Mouse (Mus musculus): Measurements from ENCODE around the gene Ptgdr2. TPM values are rescaled to one million over a fixed set of nuclear protein-coding genes. Genes with fewer than 3 reads are reported as not detected.

Ptgdr2 gene
- polyA plus RNA-seq, 1 experiment, result 0.10 TPM

DNA sequence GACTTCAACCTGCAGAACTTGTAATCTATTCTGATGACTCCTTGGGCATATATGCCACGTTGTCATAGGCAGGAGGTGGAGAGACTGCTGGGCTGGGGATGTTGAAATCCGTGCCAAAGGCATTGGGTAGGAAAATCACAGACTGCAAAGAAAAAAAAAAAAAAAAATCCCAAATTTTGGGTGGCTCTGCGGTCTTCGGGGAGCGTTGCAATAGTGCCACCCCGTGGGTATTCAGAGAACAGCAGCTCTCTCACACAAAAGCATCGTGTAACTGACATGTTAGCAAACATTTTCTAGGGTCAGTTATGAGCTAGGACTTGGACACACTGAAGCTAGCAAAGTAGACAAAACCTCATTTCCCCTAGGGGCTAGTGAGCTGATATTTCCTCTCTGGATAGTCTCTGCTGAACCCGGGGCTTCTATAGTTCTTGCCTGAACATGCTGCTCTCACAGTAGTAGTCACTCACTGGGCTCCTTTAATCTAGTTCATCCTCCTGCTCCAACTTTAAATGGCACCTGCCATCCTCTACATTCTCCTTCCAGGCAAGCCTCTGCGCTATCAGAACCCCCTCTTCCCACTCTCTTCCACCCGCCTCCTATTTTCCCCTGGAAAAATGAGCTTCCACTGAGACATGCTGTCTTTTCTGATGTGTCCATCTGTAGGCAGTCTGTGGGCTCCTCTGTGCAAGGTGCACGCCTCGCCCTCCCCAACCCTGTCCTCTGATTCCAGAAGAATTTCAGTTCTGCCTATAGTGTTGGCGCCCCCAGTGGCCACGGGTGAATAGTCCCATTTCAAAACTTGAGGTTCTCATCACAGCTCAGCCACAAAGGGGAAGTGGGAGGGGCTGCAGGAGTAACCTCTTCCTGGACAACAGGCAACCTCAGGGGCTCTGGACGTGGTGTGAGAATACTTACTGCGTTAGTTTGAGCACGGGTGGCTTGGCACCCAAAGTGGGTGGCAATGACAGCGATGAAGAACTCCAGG is 42.5 kb downstream of the Ptgdr2 start:
- Histone ChIP-seq H3K27me3 (ENCODE audit: control insufficient read depth, insufficient read depth, low read length) (no peaks in the 10 kb centered on the region; the same call in 1 of the 2 replicates), H3K4me3 (replicated peaks; ENCODE audit: insufficient read depth, low read depth, low read length) (no peak overlapping the region), H3K4me1 (ENCODE audit: control insufficient read depth, insufficient read depth, low read length) (no peaks in the 10 kb centered on the region), H3K27ac (ENCODE audit: insufficient read depth, low read length) (no peak overlapping the region)
- TF ChIP-seq POLR2A (IDR thresholded peaks at IDR 0.05; ENCODE audit: borderline replicate concordance, insufficient read depth, low read length), result no peak
- TF ChIP-seq CTCF (IDR thresholded peaks at IDR 0.05; ENCODE audit: borderline replicate concordance, insufficient read depth, low read depth, low read length), result peak; percentile 74
- WGBS, result 11% methylated on average over 18 of the region's 18 CpGs
- peak; percentile 72 to 73 for DNase-seq

GRCm38 (mm10) chr19:10980210-10980609 is 43.2 kb downstream of the Ptgdr2 start:
- H3K27me3 ChIP-seq (ENCODE audit: control insufficient read depth, insufficient read depth, low read length), result no peaks in the 10 kb centered on the region; the same call in 1 of the 2 replicates
- no peak overlapping the region for H3K27ac ChIP-seq (ENCODE audit: insufficient read depth, low read length)
- TF ChIP-seq CTCF (IDR thresholded peaks at IDR 0.05; ENCODE audit: borderline replicate concordance, insufficient read depth, low read depth, low read length) (no peak), POLR2A (IDR thresholded peaks at IDR 0.05; ENCODE audit: borderline replicate concordance, insufficient read depth, low read length) (no peak)
- DNase-seq, result no peak
- no peak overlapping the region for H3K4me3 ChIP-seq (replicated peaks; ENCODE audit: insufficient read depth, low read depth, low read length)
- WGBS, result 85% methylated on average over 5 of the region's 5 CpGs
- H3K4me1 ChIP-seq (ENCODE audit: control insufficient read depth, insufficient read depth, low read length), result no peaks in the 10 kb centered on the region

DNA sequence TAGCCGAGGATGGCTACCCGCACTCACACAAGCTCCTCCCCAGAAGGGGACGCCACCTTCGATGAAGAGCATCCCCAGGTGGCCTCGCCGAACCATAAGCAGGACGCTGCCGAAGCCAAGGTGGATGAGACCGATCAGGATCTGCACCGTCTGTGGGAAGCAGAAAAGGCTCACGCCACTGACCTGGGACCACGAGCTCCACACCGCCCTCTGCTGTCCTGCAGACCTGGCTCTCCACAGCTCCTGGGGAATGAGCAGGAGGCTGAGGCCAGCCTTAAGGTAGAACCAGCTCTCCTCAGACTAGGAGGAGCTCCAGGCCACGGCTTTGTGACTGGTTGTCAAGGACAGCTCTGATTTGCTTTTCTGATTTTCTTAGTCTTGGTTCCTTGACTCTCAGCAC is 46.2 kb downstream of the Ptgdr2 start:
- Histone ChIP-seq H3K27me3 (ENCODE audit: control insufficient read depth, insufficient read depth, low read length) (no peaks in the 10 kb centered on the region), H3K4me1 (ENCODE audit: control insufficient read depth, insufficient read depth, low read length) (no peaks in the 10 kb centered on the region), H3K27ac (ENCODE audit: insufficient read depth, low read length) (no peak overlapping the region), H3K4me3 (replicated peaks; ENCODE audit: insufficient read depth, low read depth, low read length) (no peak overlapping the region)
- peak; percentile 31 to 49 for DNase-seq
- TF ChIP-seq POLR2A (IDR thresholded peaks at IDR 0.05; ENCODE audit: borderline replicate concordance, insufficient read depth, low read length), result no peak
- TF ChIP-seq CTCF (IDR thresholded peaks at IDR 0.05; ENCODE audit: borderline replicate concordance, insufficient read depth, low read depth, low read length), result peak; percentile 71
- WGBS, result 14% methylated on average over 14 of the region's 14 CpGs

GRCm38 (mm10) chr19:10984551-10984950 is 47.6 kb downstream of the Ptgdr2 start:
- Histone ChIP-seq H3K27me3 (ENCODE audit: control insufficient read depth, insufficient read depth, low read length) (no peaks in the 10 kb centered on the region), H3K4me3 (replicated peaks; ENCODE audit: insufficient read depth, low read depth, low read length) (no peak overlapping the region), H3K4me1 (ENCODE audit: control insufficient read depth, insufficient read depth, low read length) (no peaks in the 10 kb centered on the region), H3K27ac (ENCODE audit: insufficient read depth, low read length) (no peak overlapping the region)
- no peak for DNase-seq
- no peak for TF ChIP-seq POLR2A (IDR thresholded peaks at IDR 0.05; ENCODE audit: borderline replicate concordance, insufficient read depth, low read length)
- no peak for TF ChIP-seq CTCF (IDR thresholded peaks at IDR 0.05; ENCODE audit: borderline replicate concordance, insufficient read depth, low read depth, low read length)
- 79% methylated on average over 13 of the region's 13 CpGs for WGBS

DNA sequence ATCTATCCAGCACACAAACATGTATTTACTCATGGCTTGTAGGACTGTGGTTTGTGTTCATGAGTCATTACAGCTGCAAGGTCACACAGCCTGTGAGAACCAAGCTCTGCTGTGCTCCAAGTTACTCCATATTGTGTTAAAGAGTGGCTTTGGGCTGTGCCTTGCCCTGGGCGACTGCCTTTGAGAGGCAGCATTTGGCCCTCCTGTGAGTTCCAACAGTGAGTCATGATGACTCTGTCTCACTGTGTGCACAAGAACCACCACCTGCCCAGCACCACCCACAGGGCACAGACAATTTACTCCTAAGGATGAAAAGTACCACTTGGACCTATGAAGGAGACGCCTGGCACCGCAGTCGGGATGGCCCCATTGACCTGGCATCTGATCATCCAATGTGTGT is 48.9 kb downstream of the Ptgdr2 start:
- TF ChIP-seq CTCF (IDR thresholded peaks at IDR 0.05; ENCODE audit: borderline replicate concordance, insufficient read depth, low read depth, low read length) (no peak), POLR2A (IDR thresholded peaks at IDR 0.05; ENCODE audit: borderline replicate concordance, insufficient read depth, low read length) (no peak)
- no peak for DNase-seq
- WGBS, result 55% methylated on average over 4 of the region's 4 CpGs
- H3K27ac ChIP-seq (ENCODE audit: insufficient read depth, low read length), result no peak overlapping the region
- no peaks in the 10 kb centered on the region for H3K4me1 ChIP-seq (ENCODE audit: control insufficient read depth, insufficient read depth, low read length)
- no peaks in the 10 kb centered on the region for H3K27me3 ChIP-seq (ENCODE audit: control insufficient read depth, insufficient read depth, low read length)
- H3K4me3 ChIP-seq (replicated peaks; ENCODE audit: insufficient read depth, low read depth, low read length), result no peak overlapping the region

DNA sequence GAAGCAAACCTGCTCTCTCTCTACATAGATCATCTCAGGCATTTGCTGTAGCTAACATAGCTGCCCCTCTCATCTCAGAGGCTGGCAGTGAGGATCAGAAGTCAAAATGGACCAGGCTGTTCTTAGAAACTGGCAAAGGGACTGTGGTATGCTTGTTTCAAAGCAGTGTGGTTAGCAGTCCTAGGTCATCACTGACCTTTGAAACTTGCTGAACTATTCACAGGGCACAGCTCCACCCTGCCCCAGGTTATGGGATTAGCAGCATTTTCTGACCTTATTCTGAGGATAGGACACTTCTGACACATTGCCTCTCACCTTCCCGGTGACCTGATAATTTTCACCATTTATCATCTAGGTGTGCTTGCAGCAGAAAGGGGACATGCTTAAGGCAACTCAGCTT is 51.6 kb downstream of the Ptgdr2 start:
- Histone ChIP-seq H3K27ac (ENCODE audit: insufficient read depth, low read length) (no peak overlapping the region), H3K27me3 (ENCODE audit: control insufficient read depth, insufficient read depth, low read length) (no peaks in the 10 kb centered on the region), H3K4me3 (replicated peaks; ENCODE audit: insufficient read depth, low read depth, low read length) (no peak overlapping the region), H3K4me1 (ENCODE audit: control insufficient read depth, insufficient read depth, low read length) (no peaks in the 10 kb centered on the region)
- no peak for DNase-seq
- TF ChIP-seq CTCF (IDR thresholded peaks at IDR 0.05; ENCODE audit: borderline replicate concordance, insufficient read depth, low read depth, low read length) (no peak), POLR2A (IDR thresholded peaks at IDR 0.05; ENCODE audit: borderline replicate concordance, insufficient read depth, low read length) (no peak)
- 94% methylated on average over 1 of the region's 1 CpGs for WGBS

- 55% methylated on average over 1 of the region's 1 CpGs for WGBS
These were observed 53.8 kb downstream of the Ptgdr2 start for GRCm38 (mm10) chr19:10990751-10991150.

DNA sequence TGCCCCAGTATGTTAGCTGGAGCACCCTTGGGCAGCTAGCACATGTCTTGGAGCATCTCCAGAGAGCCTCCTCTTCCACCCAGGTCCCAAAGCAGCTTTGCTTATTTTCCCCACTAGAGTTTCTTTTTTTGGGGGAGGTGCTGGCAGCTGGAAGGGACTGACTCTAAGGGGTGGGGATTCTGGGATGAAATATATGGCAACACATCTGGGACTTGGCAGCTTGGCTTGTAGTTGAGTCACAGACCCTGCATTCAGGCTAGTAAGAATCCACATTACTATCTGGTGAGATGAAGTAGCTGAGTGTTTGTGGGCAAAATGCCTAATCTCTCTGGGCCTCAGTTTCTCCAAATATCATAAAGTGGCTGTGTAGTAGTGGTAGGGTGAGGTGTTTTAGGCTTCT is 55.0 kb downstream of the Ptgdr2 start:
- Histone ChIP-seq H3K27me3 (ENCODE audit: control insufficient read depth, insufficient read depth, low read length) (no peaks in the 10 kb centered on the region), H3K27ac (ENCODE audit: insufficient read depth, low read length) (no peak overlapping the region), H3K4me3 (replicated peaks; ENCODE audit: insufficient read depth, low read depth, low read length) (no peak overlapping the region), H3K4me1 (ENCODE audit: control insufficient read depth, insufficient read depth, low read length) (no peaks in the 10 kb centered on the region)
- no peak for DNase-seq
- TF ChIP-seq POLR2A (IDR thresholded peaks at IDR 0.05; ENCODE audit: borderline replicate concordance, insufficient read depth, low read length) (no peak), CTCF (IDR thresholded peaks at IDR 0.05; ENCODE audit: borderline replicate concordance, insufficient read depth, low read depth, low read length) (no peak)

More at GRCm38 (mm10) chr19:10990751-10991150, 53.8 kb downstream of the Ptgdr2 start:
- no peak for TF ChIP-seq POLR2A (IDR thresholded peaks at IDR 0.05; ENCODE audit: borderline replicate concordance, insufficient read depth, low read length)
- TF ChIP-seq CTCF (IDR thresholded peaks at IDR 0.05; ENCODE audit: borderline replicate concordance, insufficient read depth, low read depth, low read length), result no peak
- Histone ChIP-seq H3K27ac (ENCODE audit: insufficient read depth, low read length) (no peak overlapping the region), H3K4me1 (ENCODE audit: control insufficient read depth, insufficient read depth, low read length) (no peaks in the 10 kb centered on the region), H3K4me3 (replicated peaks; ENCODE audit: insufficient read depth, low read depth, low read length) (no peak overlapping the region), H3K27me3 (ENCODE audit: control insufficient read depth, insufficient read depth, low read length) (no peaks in the 10 kb centered on the region)
- no peak for DNase-seq

Other genes with a start within 250 kb of the Ptgdr2 start
- gene Vps37c, start 248.4 kb upstream of the Ptgdr2 start, polyA plus RNA-seq (2012; rRNA removed), result 30.6 and 31.4 TPM in 2 replicates
- gene Cd5, start 198.2 kb upstream of the Ptgdr2 start, polyA plus RNA-seq (2012; rRNA removed), result 0.43 and 0.54 TPM in 2 replicates
- gene Cd6, start 107.1 kb upstream of the Ptgdr2 start, polyA plus RNA-seq (2012; rRNA removed), result 0.05 and 0.10 TPM in 2 replicates
- 0.51 and 0.62 TPM in 2 replicates for gene Slc15a3, start 97.4 kb upstream of the Ptgdr2 start, polyA plus RNA-seq (2012; rRNA removed)
- gene Tmem132a, start 67.2 kb upstream of the Ptgdr2 start, polyA plus RNA-seq (2012; rRNA removed), result 350 and 389 TPM in 2 replicates
- gene Tmem109, start 55.2 kb upstream of the Ptgdr2 start, polyA plus RNA-seq (2012; rRNA removed), result 109 and 115 TPM in 2 replicates
- 278 and 288 TPM in 2 replicates for gene Prpf19, start 41.9 kb upstream of the Ptgdr2 start, polyA plus RNA-seq (2012; rRNA removed)
- gene Zp1, start 16.5 kb upstream of the Ptgdr2 start, polyA plus RNA-seq (2012; rRNA removed), result 0.05 TPM in 1 of 2 replicates, not detected in the other
- 4.9 and 5.3 TPM in 2 replicates for gene Ccdc86, start 12.1 kb downstream of the Ptgdr2 start, polyA plus RNA-seq (2012; rRNA removed)
- not detected in 2 replicates for gene Ms4a10, start 37.5 kb downstream of the Ptgdr2 start, polyA plus RNA-seq (2012; rRNA removed)
- 0.05 and 0.08 TPM in 2 replicates for gene Ms4a15, start 56.1 kb downstream of the Ptgdr2 start, polyA plus RNA-seq (2012; rRNA removed)
- not detected in 2 replicates for gene Ms4a18, start 80.9 kb downstream of the Ptgdr2 start, polyA plus RNA-seq (2012; rRNA removed)
- gene Ms4a8a, start 143.9 kb downstream of the Ptgdr2 start, polyA plus RNA-seq (2012; rRNA removed), result not detected in 2 replicates
- gene 1700017D01Rik, start 193.7 kb downstream of the Ptgdr2 start, polyA plus RNA-seq (2012; rRNA removed), result not detected in 2 replicates
- gene 1700025F22Rik, start 228.2 kb downstream of the Ptgdr2 start, polyA plus RNA-seq (2012; rRNA removed), result not detected in 2 replicates

Data from cerebellum, adult 2 months (tissue).